Mouse (Mus musculus) kidney, postnatal 4 days (tissue): Measurements from ENCODE around the gene Ndufv2.

Source experiments
- DNase-seq, 2 experiments: peaks; one replicate each; pipeline ENCODE4 v3.0.0; 2021; ENCODE audit warnings: mixed read lengths in 2 of 2

Ndufv2 gene

GRCm38 (mm10) chr17:66101380-66102330, at the start of gene Ndufv2:
Gene Ndufv2, minus strand, starts transcription at chr17:66101559.
- peak; percentile 95 to 97 for DNase-seq

- no peak for DNase-seq
Measured at GRCm38 (mm10) chr17:66131212-66131611, 29.9 kb upstream of the Ndufv2 start.

- no peak for DNase-seq
Measured at GRCm38 (mm10) chr17:66130371-66130770, 29.0 kb upstream of the Ndufv2 start.

GRCm38 (mm10) chr17:66125211-66125610, 23.9 kb upstream of the Ndufv2 start:
- no peak for DNase-seq

- DNase-seq = peak; percentile 28 to 51
Measured at GRCm38 (mm10) chr17:66123816-66124610, 22.7 kb upstream of the Ndufv2 start.

- DNase-seq = peak; percentile 97 to 98
Measured at GRCm38 (mm10) chr17:66123066-66123815, 21.9 kb upstream of the Ndufv2 start, which contains the start of gene Ddx11. Gene Ddx11, plus strand, starts transcription at chr17:66123520.

GRCm38 (mm10) chr17:66120701-66121100, 19.3 kb upstream of the Ndufv2 start:
- DNase-seq = no peak

- no peak for DNase-seq
Measured at GRCm38 (mm10) chr17:66118991-66119390, 17.6 kb upstream of the Ndufv2 start.

GRCm38 (mm10) chr17:66112166-66112565, 10.8 kb upstream of the Ndufv2 start:
- no peak for DNase-seq

- DNase-seq = peak; percentile 93 to 96
Measured at GRCm38 (mm10) chr17:66111402-66111959, 10.1 kb upstream of the Ndufv2 start, which contains the start of gene Washc1. Gene Washc1, plus strand, starts transcription at chr17:66111545.

GRCm38 (mm10) chr17:66110746-66111145, 9.4 kb upstream of the Ndufv2 start:
- peak; percentile 45 to 64 for DNase-seq

GRCm38 (mm10) chr17:66108198-66108597, 6.8 kb upstream of the Ndufv2 start:
- DNase-seq = no peak

GRCm38 (mm10) chr17:66107466-66107865, 6.1 kb upstream of the Ndufv2 start:
- DNase-seq = no peak

GRCm38 (mm10) chr17:66106601-66107267, 5.4 kb upstream of the Ndufv2 start:
- peak; percentile 76 to 82 for DNase-seq

- no peak for DNase-seq
Measured at GRCm38 (mm10) chr17:66104076-66104475, 2.7 kb upstream of the Ndufv2 start.

- no peak for DNase-seq
Measured at GRCm38 (mm10) chr17:66100566-66101379, 586 bp downstream of the Ndufv2 start.

- no peak for DNase-seq
Measured at GRCm38 (mm10) chr17:66092664-66093063, 8.7 kb downstream of the Ndufv2 start.

GRCm38 (mm10) chr17:66092065-66092464, 9.3 kb downstream of the Ndufv2 start:
- DNase-seq = no peak

- no peak for DNase-seq
Measured at GRCm38 (mm10) chr17:66091392-66091791, 10.0 kb downstream of the Ndufv2 start.

GRCm38 (mm10) chr17:66090251-66090650, 11.1 kb downstream of the Ndufv2 start:
- no peak for DNase-seq

GRCm38 (mm10) chr17:66085038-66085437, 16.3 kb downstream of the Ndufv2 start:
- no peak for DNase-seq
